Mouse (Mus musculus) ES-E14 (cell line): ENCODE results near the gene Snx4.

Experiments
- MAFK ChIP-seq: IDR thresholded peaks from 2 replicates; pipeline ENCODE4 v1.6.1; 2014; ENCODE audit warnings: mild to moderate bottlenecking, low read depth, low read length, inconsistent platforms; ENCODE audit not compliant: insufficient read depth
- ZC3H11A ChIP-seq: IDR thresholded peaks from 2 replicates; pipeline ENCODE4 v1.6.1; 2012; ENCODE audit warnings: low read depth, mild to moderate bottlenecking, inconsistent platforms, low read length, borderline replicate concordance

DNA sequence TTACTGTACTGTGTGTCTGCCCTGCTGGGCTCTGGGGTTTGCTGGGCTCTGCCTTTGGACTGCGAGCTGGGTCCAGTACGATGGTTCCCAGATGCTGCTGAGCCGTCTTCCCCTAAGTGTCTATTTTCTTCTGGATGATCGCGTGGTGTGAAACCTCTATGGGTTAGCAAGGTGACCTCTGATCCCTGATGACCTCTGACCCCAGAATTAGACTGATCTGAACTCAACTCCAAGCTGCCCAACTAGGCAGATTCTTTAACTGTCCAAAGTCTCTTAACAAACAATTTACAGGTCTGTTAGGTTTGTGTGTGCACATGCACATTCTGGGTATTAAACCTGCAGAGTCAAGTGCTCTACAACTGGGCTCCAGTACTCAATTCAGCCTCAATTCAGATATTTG lies 91.9 kb downstream of the Snx4 start:
- no peak for TF ChIP-seq MAFK
- TF ChIP-seq ZC3H11A = no peak
